8 mouse cellular contexts compared by ENCODE assay signal in genomic region chr1:165844466-165844951, GRCm38 (mm10). TPM values are rescaled to one million over a fixed set of nuclear protein-coding genes. Genes with fewer than 3 reads are reported as not detected.
DNase-seq lines count a peak whose midpoint lies in the region; ATAC-seq and TF ChIP-seq lines count a peak whose summit lies in the region.

No protein-coding gene starts in this region.

- no peak for TF ChIP-seq CTCF in gastrocnemius, adult 2 months (IDR thresholded peaks at IDR 0.05)

- DNase-seq in gastrocnemius, adult 2 months = peak; percentile 48
- DNase-seq in gastrocnemius, postnatal 36 days = no peak
- DNase-seq in T-cell, adult 2 months (ENCODE audit: low spot score) = peak; percentile 78
- peak; percentile 59 for DNase-seq in neural tube, embryonic 10.5 days (ENCODE audit: extremely low spot score, low spot score)
- no peak for DNase-seq in right cerebral cortex, adult 2 months (ENCODE audit: low spot score in 2 of 2)
- no peak for DNase-seq in cerebellum, adult 18-20 months

- peaks cover 9% of the 10 kb centered on the region; the same call in 1 of the 2 replicates for H3K4me1 ChIP-seq in heart, embryonic 11.5 days (ENCODE audit: control insufficient read depth, insufficient read depth, low read length)
- peaks cover 24% of the 10 kb centered on the region; the same call in 1 of the 2 replicates for H3K4me1 ChIP-seq in limb, embryonic 15.5 days

- H3K27ac ChIP-seq in gastrocnemius, adult 2 months = peak overlapping the region; percentile 85
- H3K27ac ChIP-seq in heart, embryonic 11.5 days (ENCODE audit: low read depth, low read length) = no peak overlapping the region
- no peak overlapping the region for H3K27ac ChIP-seq in limb, embryonic 15.5 days

- intact Hi-C loops in gastrocnemius, adult 2 months (cut with DNase I) = no loop called here
- intact Hi-C loops in gastrocnemius, postnatal 36 days (cut with DNase I) = no loop called here

- peak; percentile 36 for ATAC-seq in heart, embryonic 11.5 days (replicated peaks; ENCODE audit: insufficient number of reproducible peaks, low FRiP score, low TSS enrichment)
- ATAC-seq in limb, embryonic 15.5 days (ENCODE audit: insufficient number of reproducible peaks, low FRiP score, low TSS enrichment, low read depth) = no peak

- peak overlapping the region; percentile 73 for H3K4me3 ChIP-seq in gastrocnemius, adult 2 months
- peak overlapping the region; percentile 58 for H3K4me3 ChIP-seq in heart, embryonic 11.5 days (ENCODE audit: low read depth, low read length)
- H3K4me3 ChIP-seq in limb, embryonic 15.5 days = peak overlapping the region; percentile 49

- H3K27me3 ChIP-seq in heart, embryonic 11.5 days (ENCODE audit: control insufficient read depth, insufficient read depth, low read length) = peaks cover 37% of the 10 kb centered on the region
- H3K27me3 ChIP-seq in limb, embryonic 15.5 days = peaks cover 63% of the 10 kb centered on the region

- WGBS in heart, embryonic 11.5 days (ENCODE audit: insufficient replicate concordance) = 2% methylated on average over 20 of the region's 20 CpGs
- WGBS in limb, embryonic 15.5 days = under 1% methylated on average over 20 of the region's 20 CpGs

- peak overlapping the region; percentile 28 for H3K9ac ChIP-seq in heart, embryonic 11.5 days (ENCODE audit: low read depth, low read length)
- peak overlapping the region; percentile 31 for H3K9ac ChIP-seq in limb, embryonic 15.5 days

- peak overlapping the region; percentile 100 for H3K4me2 ChIP-seq in heart, embryonic 11.5 days
- H3K4me2 ChIP-seq in limb, embryonic 15.5 days = peak overlapping the region; percentile 98

- H3K36me3 ChIP-seq in heart, embryonic 11.5 days (ENCODE audit: control insufficient read depth, insufficient read depth, low read length) = no peaks in the 10 kb centered on the region
- H3K36me3 ChIP-seq in limb, embryonic 15.5 days = no peaks in the 10 kb centered on the region

- no peaks in the 10 kb centered on the region for H3K9me3 ChIP-seq in heart, embryonic 11.5 days (replicated peaks; ENCODE audit: control insufficient read depth, low read length)
- no peaks in the 10 kb centered on the region for H3K9me3 ChIP-seq in limb, embryonic 15.5 days

RNA-seq across cellular contexts. Expression of gene Cd247, which starts 56.0 kb away (rescaled TPM):
- under 1 TPM; 0.17 to 0.38 TPM for total RNA-seq in gastrocnemius, adult 2 months (2021)
- 1 to 10 TPM in 1 of 2 experiments, under 1 TPM in 1; 0.67 to 2.3 TPM for total RNA-seq in gastrocnemius, postnatal 36 days (2021)
- polyA plus RNA-seq in heart, embryonic 11.5 days (2014; fragmentation: Nextera tagmentation; extraction: Ambion mirVana) = 0.64 and 0.90 TPM in 2 replicates
- polyA plus RNA-seq in limb, embryonic 15.5 days (2015; fragmentation: Nextera tagmentation; extraction: Ambion mirVana) = 0.61 and 0.96 TPM in 2 replicates

Comparison
In these comparisons a context has a peak if more than half of its experiments do, and no peak if none do; other contexts are left out.
1. DNase-seq: peak in gastrocnemius, adult 2 months (single experiment), T-cell, adult 2 months (single experiment) and neural tube, embryonic 10.5 days (single experiment); none in gastrocnemius, postnatal 36 days (0 of 2), right cerebral cortex, adult 2 months (0 of 2) and cerebellum, adult 18-20 months (0 of 2).
2. Peak in every context shown above with its lines, with median percentiles within 50 percentile points of each other: H3K4me3 ChIP-seq.